Mouse (Mus musculus) megakaryocyte, adult 5-6 weeks (primary cell): ENCODE results near the gene Slc12a7. TPM values are rescaled to one million over a fixed set of nuclear protein-coding genes. Genes with fewer than 3 reads are reported as not detected.

Source experiments
- total RNA-seq, 2 experiments: library from RNA; stranded (forward) in 1 of 2; stranded (reverse) in 1 of 2; fragments of 153-499, 151-499 nt in 1 of 2; fragments of 221-1000, 200-1000 nt in 1 of 2; gene quantifications; 2 replicates each; pipeline versions ENCODE4 v1.2.3 to v1.2.4; 2015 to 2017

Gene Slc12a7
- total RNA-seq, 2 experiments from 2014 or later, result 4.3 to 8.3 TPM

Other genes with a start within 250 kb of the Slc12a7 start
- gene Slc6a3, start 196.3 kb upstream of the Slc12a7 start, total RNA-seq (2015), result not detected in 2 replicates
- 0.07 TPM in 1 of 2 replicates, not detected in the other for gene Slc6a3, start 196.3 kb upstream of the Slc12a7 start, total RNA-seq (2017)
- gene Clptm1l, start 129.1 kb upstream of the Slc12a7 start, total RNA-seq (2015), result 171 and 196 TPM in 2 replicates
- gene Clptm1l, start 129.1 kb upstream of the Slc12a7 start, total RNA-seq (2017), result 66.0 and 76.0 TPM in 2 replicates
- 0.04 TPM in 1 of 2 replicates, not detected in the other for gene Tert, start 106.2 kb upstream of the Slc12a7 start, total RNA-seq (2015)
- 0.11 TPM in 1 of 2 replicates, not detected in the other for gene Tert, start 106.2 kb upstream of the Slc12a7 start, total RNA-seq (2017)
- gene Slc6a18, start 55.1 kb upstream of the Slc12a7 start, total RNA-seq (2015), result not detected in 2 replicates
- not detected in 2 replicates for gene Slc6a18, start 55.1 kb upstream of the Slc12a7 start, total RNA-seq (2017)
- gene Slc6a19, start 28.2 kb upstream of the Slc12a7 start, total RNA-seq (2015), result 0.34 TPM in 1 of 2 replicates, not detected in the other
- gene Slc6a19, start 28.2 kb upstream of the Slc12a7 start, total RNA-seq (2017), result 0.04 TPM in 1 of 2 replicates, not detected in the other
- gene Nkd2, start 114.5 kb downstream of the Slc12a7 start, total RNA-seq (2015), result not detected in 2 replicates
- 0.07 TPM in 1 of 2 replicates, not detected in the other for gene Nkd2, start 114.5 kb downstream of the Slc12a7 start, total RNA-seq (2017)
- gene Trip13, start 204.7 kb downstream of the Slc12a7 start, total RNA-seq (2015), result 26.9 and 30.8 TPM in 2 replicates
- gene Trip13, start 204.7 kb downstream of the Slc12a7 start, total RNA-seq (2017), result 18.4 and 23.7 TPM in 2 replicates
- gene Brd9, start 204.7 kb downstream of the Slc12a7 start, total RNA-seq (2015), result 58.4 and 67.9 TPM in 2 replicates
- 117 and 154 TPM in 2 replicates for gene Brd9, start 204.7 kb downstream of the Slc12a7 start, total RNA-seq (2017)
- not detected in 2 replicates for gene Zdhhc11, start 230.8 kb downstream of the Slc12a7 start, total RNA-seq (2015)
- gene Zdhhc11, start 230.8 kb downstream of the Slc12a7 start, total RNA-seq (2017), result not detected in 2 replicates